Mouse (Mus musculus) CH12.LX (cell line): ENCODE measurements around the gene Pfdn6.
A peak's percentile ranks its signal among the peaks of the same experiment; 100 is the strongest.

Experiments used
- CTCF ChIP-seq, 2 experiments: IDR thresholded peaks in 1 of 2; conservative IDR thresholded peaks in 1 of 2; 2 replicates each; pipeline ENCODE4 v1.5.1; 2011 to 2012; ENCODE audit warnings: low read depth in 2 of 2, low read length in 2 of 2, improper control_type of control experiment in 1 of 2, inconsistent platforms in 1 of 2, mild to moderate bottlenecking in 1 of 2, moderate library complexity in 1 of 2
- EP300 ChIP-seq: IDR thresholded peaks from 2 replicates; pipeline ENCODE4 v1.6.1; 2011; ENCODE audit warnings: low read length, improper control_type of control experiment
- IRF4 ChIP-seq: IDR thresholded peaks from 2 replicates; pipeline ENCODE4 v1.6.1; 2014; ENCODE audit warnings: low read depth, mild to moderate bottlenecking, inconsistent platforms, low read length, improper control_type of control experiment

DNA sequence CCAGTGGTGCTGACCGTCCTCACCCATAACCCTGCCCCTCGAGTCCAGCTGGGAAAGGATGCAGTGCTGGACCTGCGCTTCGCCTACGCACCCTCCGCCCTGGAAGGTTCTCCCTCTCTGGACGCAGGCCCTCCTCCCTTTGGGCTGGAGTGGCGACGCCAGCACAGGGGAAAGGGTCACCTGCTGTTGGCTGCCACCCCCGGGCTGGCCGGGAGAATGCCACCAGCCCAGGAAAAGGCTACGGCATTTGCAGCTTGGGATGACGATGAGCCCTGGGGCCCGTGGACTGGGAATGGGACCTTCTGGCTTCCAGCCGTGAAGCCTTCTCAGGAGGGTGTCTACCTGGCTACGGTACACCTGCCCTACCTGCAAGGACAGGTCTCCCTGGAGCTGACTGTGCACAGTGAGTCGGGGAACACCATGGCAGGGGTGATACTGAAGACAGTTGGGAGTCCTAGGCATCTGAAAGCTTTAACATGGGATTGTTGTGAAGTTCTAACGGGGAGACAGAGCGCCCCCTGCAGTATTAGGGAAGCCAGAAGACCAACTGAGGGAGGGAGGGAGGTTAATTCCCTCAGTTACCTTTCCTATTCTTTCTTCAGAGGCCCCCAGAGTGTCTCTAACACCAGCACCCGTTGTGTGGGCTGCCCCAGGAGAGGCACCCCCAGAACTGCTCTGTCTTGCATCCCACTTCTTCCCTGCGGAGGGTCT is 14.6 kb downstream of the Pfdn6 start:
- peak in 1 of 2 experiments; percentile 37; a peak in 2 of 4 replicates for TF ChIP-seq CTCF (conservative IDR thresholded peaks at IDR 0.05 in 1 of 2, IDR thresholded peaks at IDR 0.05 in 1 of 2; ENCODE audit: low read depth in 2 of 2, low read length in 2 of 2)
- no peak for TF ChIP-seq IRF4
- TF ChIP-seq EP300: no peak
